Mouse (Mus musculus) ovary, adult 18-20 months (tissue): ENCODE data around the gene Atp2a3.

Source experiments
- DNase-seq: peaks from one replicate; pipeline ENCODE4 v3.0.0; 2022; ENCODE audit warnings: low spot score, mixed read lengths

Atp2a3 gene

GRCm38 (mm10) chr11:73037691-73038090, 76.7 kb downstream of the Atp2a3 start:
- DNase-seq = no peak

GRCm38 (mm10) chr11:73039102-73039799, 78.3 kb downstream of the Atp2a3 start:
- DNase-seq = no peak
